Mouse (Mus musculus) limb, embryonic 15.5 days (tissue): ENCODE measurements around the gene Olfr612. TPM values are rescaled to one million over a fixed set of nuclear protein-coding genes. Genes with fewer than 3 reads are reported as not detected.
"Not testable (repeated sequence)": the region's sequence is repeated elsewhere in the genome, so short reads cannot be mapped to it uniquely, and the experiment has no call there.

Experiments
- ATAC-seq: fragments of 200-750 bp; cut with Nextera tagmentation; 2 replicates; pipeline ENCODE4 v1.8.0; 2017; ENCODE audit warnings: low read depth, moderate TSS enrichment; ENCODE audit not compliant: insufficient number of reproducible peaks, low FRiP score, low TSS enrichment
- H3K27ac ChIP-seq: fragments of 300-500 bp; sonication (generic); 2 replicates; pipeline ENCODE4 v1.5.1; 2015; ENCODE audit warnings: moderate library complexity, mild to moderate bottlenecking, inconsistent platforms
- H3K27me3 ChIP-seq: fragments of 300-500 bp; sonication (generic); 2 replicates; pipeline ENCODE4 v1.6.1; 2015; ENCODE audit warnings: inconsistent platforms
- H3K36me3 ChIP-seq: fragments of 300-500 bp; sonication (generic); 2 replicates; pipeline ENCODE4 v1.6.1; 2015; ENCODE audit warnings: inconsistent platforms
- H3K4me1 ChIP-seq: fragments of 300-500 bp; sonication (generic); 2 replicates; pipeline ENCODE4 v1.6.1; 2015; ENCODE audit warnings: inconsistent platforms
- H3K4me2 ChIP-seq: fragments of 300-500 bp; sonication (generic); 2 replicates; pipeline ENCODE4 v1.6.1; 2015; ENCODE audit warnings: mild to moderate bottlenecking, inconsistent platforms
- H3K4me3 ChIP-seq: fragments of 300-500 bp; sonication (generic); 2 replicates; pipeline ENCODE4 v1.5.1; 2015; ENCODE audit warnings: mild to moderate bottlenecking, inconsistent platforms
- H3K9ac ChIP-seq: fragments of 300-500 bp; sonication (generic); 2 replicates; pipeline ENCODE4 v1.6.1; 2015; ENCODE audit warnings: inconsistent platforms
- H3K9me3 ChIP-seq: fragments of 300-500 bp; sonication (generic); 2 replicates; pipeline ENCODE4 v1.6.1; 2016; ENCODE audit warnings: inconsistent platforms
- WGBS: fragments of 180-500 bp; shearing (Covaris S2); methylation state at CpG from one replicate; pipeline ENCODE4 v1.1.7; 2015; 5-methylcytosine and 5-hydroxymethylcytosine counted together
- microRNA-seq: library from miRNA; unstranded; fragments of <30 nt; microRNA quantifications from one replicate; pipeline ENCODE4, GENCODE M21; 2016
- polyA plus RNA-seq: library from polyadenylated mRNA; unstranded; fragments of >200 nt; fragmentation: Nextera tagmentation; extraction: Ambion mirVana; gene quantifications from 2 replicates; pipeline ENCODE4 v1.2.1, GENCODE M21; 2015

Olfr612 gene
- not detected in 2 replicates for polyA plus RNA-seq

DNA sequence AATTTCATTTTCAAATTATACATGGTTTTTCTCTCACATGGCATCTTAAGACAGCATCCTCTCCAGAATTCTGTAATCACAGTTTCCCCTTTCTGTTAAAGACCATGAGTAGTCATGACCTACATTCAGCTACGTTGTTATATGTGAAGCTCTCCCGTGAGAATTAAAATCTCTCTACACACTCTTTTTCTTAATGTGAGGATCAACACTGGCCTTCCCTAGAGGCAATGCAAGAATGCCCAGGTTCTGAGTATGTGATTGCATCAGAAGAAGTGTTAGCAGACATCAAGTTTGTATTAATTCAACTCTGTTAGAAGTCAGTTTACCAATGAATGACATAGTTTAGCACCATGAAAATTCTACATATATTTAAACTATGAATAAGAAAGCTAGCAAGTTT, at the start of gene Olfr612:
TSS of gene Olfr612 (minus strand) at position 101 of the 400 bp plus-strand sequence.
- 86% methylated on average over 2 of the region's 2 CpGs for WGBS
- not testable (repeated sequence) for H3K4me1 ChIP-seq, ATAC-seq, H3K9me3 ChIP-seq, H3K27me3 ChIP-seq, H3K27ac ChIP-seq, H3K36me3 ChIP-seq, H3K4me2 ChIP-seq, H3K4me3 ChIP-seq, H3K9ac ChIP-seq

DNA sequence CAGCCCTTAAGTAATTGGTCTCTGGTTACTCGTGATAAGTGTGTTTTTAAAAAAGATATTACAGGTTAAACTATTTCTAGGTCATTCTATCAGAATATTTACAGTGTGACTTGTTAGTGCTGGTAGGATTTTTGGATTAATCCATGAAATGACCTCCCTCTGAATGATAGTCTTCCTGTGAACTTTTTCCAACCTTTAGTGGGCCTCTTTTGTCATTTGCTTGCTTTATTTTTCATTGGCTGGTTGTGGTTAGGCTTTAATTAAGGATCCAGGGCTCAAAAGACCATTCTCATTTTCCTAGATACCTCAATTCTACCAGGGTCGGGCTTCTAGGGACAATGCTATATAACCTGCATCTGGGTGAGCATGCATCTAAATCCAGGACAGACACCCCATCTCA, 47.3 kb upstream of the Olfr612 start, which contains the start of gene Olfr618:
TSS of gene Olfr618 (plus strand) at position 301 of the 400 bp plus-strand sequence.
- Histone ChIP-seq H3K4me2 (no peak within 1 kb of the TSS), H3K9ac (no peak within 1 kb of the TSS), H3K36me3 (no peaks in the 10 kb centered on the region), H3K27me3 (no peaks in the 10 kb centered on the region), H3K27ac (no peak within 1 kb of the TSS), H3K4me3 (no peak within 1 kb of the TSS), H3K9me3 (no peaks in the 10 kb centered on the region), H3K4me1 (no peaks in the 10 kb centered on the region)
- ATAC-seq, result no peak
- 55% methylated on average over 2 of the region's 2 CpGs for WGBS

DNA sequence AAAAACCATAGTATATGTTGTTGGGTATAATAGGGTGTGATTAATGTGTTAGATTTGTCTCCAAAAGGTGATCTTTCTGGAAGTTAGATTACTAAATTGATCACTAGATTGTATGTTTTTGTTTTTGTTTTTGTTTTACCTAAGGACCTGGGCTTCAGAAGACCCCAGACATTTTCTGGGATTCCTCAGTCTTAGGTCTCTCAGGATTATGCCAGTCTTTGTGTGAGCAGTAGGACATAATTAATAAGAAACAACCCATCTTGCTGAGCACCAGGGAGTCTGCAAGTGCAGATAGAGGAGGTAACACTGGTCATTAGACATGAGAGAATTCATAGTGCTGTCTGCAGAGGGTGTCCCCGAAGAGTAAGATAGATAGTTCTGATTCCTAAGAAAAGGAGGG, 30.2 kb upstream of the Olfr612 start, which contains the start of gene Olfr617:
TSS of gene Olfr617 (plus strand) at position 301 of the 400 bp plus-strand sequence.
- Histone ChIP-seq H3K36me3 (no peaks in the 10 kb centered on the region), H3K9ac (no peak within 1 kb of the TSS), H3K4me2 (no peak within 1 kb of the TSS), H3K27me3 (no peaks in the 10 kb centered on the region), H3K27ac (no peak within 1 kb of the TSS), H3K4me1 (no peaks in the 10 kb centered on the region), H3K4me3 (no peak within 1 kb of the TSS), H3K9me3 (no peaks in the 10 kb centered on the region)
- WGBS, result 79% methylated on average over 1 of the region's 1 CpGs
- ATAC-seq, result no peak

DNA sequence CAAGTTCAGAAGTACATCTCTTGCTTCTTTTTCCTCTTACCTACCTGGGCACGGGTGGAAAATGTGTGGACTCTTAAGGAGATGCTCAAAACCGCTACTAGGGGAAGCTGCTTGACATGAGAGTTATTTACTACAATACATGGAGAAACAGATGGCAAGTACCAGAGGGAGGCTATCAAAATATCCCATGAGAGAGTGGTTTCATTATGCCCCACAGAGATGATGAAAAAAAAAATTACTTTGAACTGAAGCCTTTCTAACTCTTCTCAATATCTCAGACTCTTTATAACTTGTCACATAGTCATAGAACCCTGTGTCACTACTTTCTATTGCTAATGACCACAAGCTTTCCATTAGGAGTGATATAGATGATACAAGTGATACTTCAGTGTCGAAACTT, 26.5 kb upstream of the Olfr612 start, which contains the start of gene Olfr616:
TSS of gene Olfr616 (minus strand) at position 101 of the 400 bp plus-strand sequence.
- Histone ChIP-seq H3K27me3 (no peaks in the 10 kb centered on the region), H3K9me3 (no peaks in the 10 kb centered on the region), H3K27ac (no peak within 1 kb of the TSS), H3K4me1 (no peaks in the 10 kb centered on the region), H3K4me2 (no peak within 1 kb of the TSS), H3K36me3 (no peaks in the 10 kb centered on the region), H3K4me3 (no peak within 1 kb of the TSS), H3K9ac (no peak within 1 kb of the TSS)
- 77% methylated on average over 3 of the region's 3 CpGs for WGBS
- ATAC-seq, result no peak

DNA sequence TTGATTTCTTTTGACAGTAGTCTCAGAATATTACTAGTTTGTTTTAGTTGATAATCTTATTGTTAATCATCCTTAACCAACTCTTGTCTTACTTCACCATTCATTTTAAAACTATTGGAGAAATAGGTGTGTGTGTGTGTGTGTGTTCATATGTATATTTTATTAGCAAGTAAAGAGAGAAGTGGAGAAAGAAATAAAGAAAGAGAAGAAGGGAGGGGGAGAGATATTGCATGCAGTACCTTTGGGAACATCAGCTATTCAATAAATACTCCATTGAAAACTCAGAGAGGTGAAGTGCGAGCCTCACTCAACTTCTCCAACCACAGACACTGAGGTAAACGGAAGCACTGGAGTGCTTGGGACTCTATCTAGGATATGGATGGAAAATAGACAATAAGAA, 13.3 kb upstream of the Olfr612 start, which contains the start of gene Olfr615:
TSS of gene Olfr615 (plus strand) at position 301 of the 400 bp plus-strand sequence.
- Histone ChIP-seq H3K9me3 (no peaks in the 10 kb centered on the region), H3K36me3 (no peaks in the 10 kb centered on the region), H3K9ac (no peak within 1 kb of the TSS), H3K4me2 (no peak within 1 kb of the TSS), H3K27me3 (no peaks in the 10 kb centered on the region), H3K4me3 (no peak within 1 kb of the TSS), H3K4me1 (no peaks in the 10 kb centered on the region), H3K27ac (no peak within 1 kb of the TSS)
- no peak for ATAC-seq
- WGBS, result 85% methylated on average over 2 of the region's 2 CpGs

DNA sequence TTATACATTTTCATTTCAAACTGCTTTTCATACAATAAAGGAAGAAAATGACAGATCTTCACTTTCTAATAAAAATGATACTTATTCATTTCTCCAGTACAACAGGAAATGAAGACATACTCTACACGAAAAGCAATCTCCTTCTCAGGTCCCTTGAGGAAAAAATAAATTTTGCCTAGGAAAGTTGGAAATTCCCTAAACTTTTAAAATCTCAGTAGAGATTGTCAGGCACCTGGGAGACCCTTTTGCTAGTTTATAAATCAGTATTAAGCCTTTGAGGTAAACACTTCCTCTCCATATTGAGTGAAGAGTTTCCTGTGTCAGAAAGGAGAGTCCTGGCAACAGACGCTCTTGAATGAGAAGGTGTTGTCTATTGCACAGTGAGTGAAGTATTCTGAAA, 5.3 kb upstream of the Olfr612 start, which contains the start of gene Olfr613:
TSS of gene Olfr613 (plus strand) at position 301 of the 400 bp plus-strand sequence.
- Histone ChIP-seq H3K4me3 (no peak within 1 kb of the TSS), H3K9me3 (no peaks in the 10 kb centered on the region), H3K27ac (no peak within 1 kb of the TSS), H3K9ac (no peak within 1 kb of the TSS), H3K27me3 (no peaks in the 10 kb centered on the region), H3K36me3 (no peaks in the 10 kb centered on the region), H3K4me1 (no peaks in the 10 kb centered on the region), H3K4me2 (no peak within 1 kb of the TSS)
- WGBS, result 68% methylated on average over 2 of the region's 2 CpGs
- ATAC-seq, result no peak

DNA sequence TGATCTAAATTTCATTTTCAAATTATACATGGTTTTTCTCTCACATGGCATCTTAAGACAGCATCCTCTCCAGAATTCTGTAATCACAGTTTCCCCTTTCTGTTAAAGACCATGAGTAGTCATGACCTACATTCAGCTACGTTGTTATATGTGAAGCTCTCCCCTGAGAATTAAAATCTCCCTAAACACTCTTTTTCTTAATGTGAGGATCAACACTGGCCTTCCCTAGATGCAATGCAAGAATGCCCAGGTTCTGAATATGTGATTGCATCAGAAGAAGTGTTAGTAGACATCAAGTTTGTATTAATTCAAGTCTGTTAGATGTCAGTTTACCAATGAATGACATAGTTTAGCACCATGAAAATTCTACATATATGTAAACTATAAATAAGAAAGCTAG, 21.8 kb downstream of the Olfr612 start, which contains the start of gene Olfr611:
TSS of gene Olfr611 (minus strand) at position 101 of the 400 bp plus-strand sequence.
- 63% methylated on average over 1 of the region's 1 CpGs for WGBS

DNA sequence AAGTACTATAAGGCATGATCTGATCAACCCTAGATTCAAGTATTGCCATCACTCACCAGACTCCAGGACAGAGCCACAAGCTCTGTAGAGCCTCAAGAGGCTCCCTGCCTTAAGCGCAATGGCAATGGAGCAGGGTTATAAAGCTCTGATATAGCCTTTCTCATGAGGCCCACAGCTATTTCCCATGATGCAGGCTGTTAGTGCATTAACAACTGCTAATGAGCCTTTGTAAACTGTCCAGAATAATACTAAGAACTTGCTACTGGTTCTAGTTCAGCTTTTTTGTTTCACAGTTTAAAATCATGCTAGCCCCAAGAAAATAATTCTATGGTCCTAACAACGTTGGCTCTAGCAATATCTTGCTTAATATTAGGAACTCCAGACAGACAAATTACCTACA, 30.5 kb downstream of the Olfr612 start, which contains the start of gene Olfr610:
TSS of gene Olfr610 (minus strand) at position 101 of the 400 bp plus-strand sequence.
- Histone ChIP-seq H3K9me3 (no peaks in the 10 kb centered on the region), H3K27ac (no peak within 1 kb of the TSS), H3K36me3 (no peaks in the 10 kb centered on the region), H3K4me2 (no peak within 1 kb of the TSS), H3K27me3 (no peaks in the 10 kb centered on the region), H3K9ac (no peak within 1 kb of the TSS), H3K4me3 (no peak within 1 kb of the TSS), H3K4me1 (no peaks in the 10 kb centered on the region)
- no peak for ATAC-seq
- WGBS, result 77% methylated on average over 2 of the region's 2 CpGs

More for the DNA sequence above, 21.8 kb downstream of the Olfr612 start, which contains the start of gene Olfr611:
- not testable (repeated sequence) for H3K27me3 ChIP-seq, H3K4me2 ChIP-seq, ATAC-seq, H3K9ac ChIP-seq, H3K9me3 ChIP-seq, H3K36me3 ChIP-seq, H3K4me3 ChIP-seq, H3K4me1 ChIP-seq, H3K27ac ChIP-seq

DNA sequence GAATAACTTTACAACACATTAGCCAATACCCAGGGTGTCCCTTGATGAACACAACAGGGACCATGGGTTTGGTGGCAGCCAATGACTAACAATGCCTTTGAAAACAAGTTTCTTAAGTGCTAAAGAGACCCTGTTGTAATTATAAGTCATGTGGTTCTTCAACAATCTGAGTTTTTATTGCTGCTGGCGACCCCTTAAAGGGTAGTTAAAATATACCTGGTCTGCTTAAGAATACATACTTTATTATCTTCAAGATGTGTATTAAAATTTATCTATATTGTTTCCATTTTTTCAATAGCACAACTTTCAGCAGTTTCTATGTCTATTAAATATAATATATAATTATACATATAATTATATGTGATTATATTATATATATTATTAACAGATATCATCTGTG, 44.6 kb downstream of the Olfr612 start, which contains the start of gene Olfr609:
TSS of gene Olfr609 (minus strand) at position 101 of the 400 bp plus-strand sequence.
- no peaks in the 10 kb centered on the region for H3K4me1 ChIP-seq
- no peak within 1 kb of the TSS for H3K4me2 ChIP-seq
- no peaks in the 10 kb centered on the region for H3K36me3 ChIP-seq
- H3K27me3 ChIP-seq, result no peaks in the 10 kb centered on the region
- ATAC-seq, result no peak
- WGBS, result 43% methylated on average over 1 of the region's 1 CpGs
- no peak within 1 kb of the TSS for H3K4me3 ChIP-seq
- H3K9ac ChIP-seq, result no peak within 1 kb of the TSS
- no peaks in the 10 kb centered on the region for H3K9me3 ChIP-seq
- H3K27ac ChIP-seq, result no peak within 1 kb of the TSS

Small RNA genes within 50 kb of the gene (microRNA-seq; reads per million reads assigned to microRNA genes)
- gene Gm26506, result not detected

Other genes with a start within 250 kb of the Olfr612 start
- gene Olfr596, start 237.1 kb downstream of the Olfr612 start, polyA plus RNA-seq, result not detected in 2 replicates
- not detected in 2 replicates for gene Olfr597, start 226.4 kb downstream of the Olfr612 start, polyA plus RNA-seq
- not detected in 2 replicates for gene Olfr598, start 219.1 kb downstream of the Olfr612 start, polyA plus RNA-seq
- gene Olfr599, start 206.8 kb downstream of the Olfr612 start, polyA plus RNA-seq, result not detected in 2 replicates
- not detected in 2 replicates for gene Olfr600, start 193.0 kb downstream of the Olfr612 start, polyA plus RNA-seq
- not detected in 2 replicates for gene Olfr601, start 180.1 kb downstream of the Olfr612 start, polyA plus RNA-seq
- gene Olfr603, start 156.5 kb downstream of the Olfr612 start, polyA plus RNA-seq, result not detected in 2 replicates
- gene Usp17lc, start 127.6 kb downstream of the Olfr612 start, polyA plus RNA-seq, result not detected in 2 replicates
- not detected in 2 replicates for gene Olfr605, start 97.3 kb downstream of the Olfr612 start, polyA plus RNA-seq
- gene Olfr606, start 93.7 kb downstream of the Olfr612 start, polyA plus RNA-seq, result not detected in 2 replicates
- gene Olfr607, start 78.6 kb downstream of the Olfr612 start, polyA plus RNA-seq, result not detected in 2 replicates
- gene Olfr608, start 72.8 kb downstream of the Olfr612 start, polyA plus RNA-seq, result not detected in 2 replicates
- gene Olfr609, start 44.7 kb downstream of the Olfr612 start, polyA plus RNA-seq, result not detected in 2 replicates
- gene Olfr610, start 30.6 kb downstream of the Olfr612 start, polyA plus RNA-seq, result not detected in 2 replicates
- not detected in 2 replicates for gene Olfr611, start 21.9 kb downstream of the Olfr612 start, polyA plus RNA-seq
- gene Olfr613, start 5.4 kb upstream of the Olfr612 start, polyA plus RNA-seq, result not detected in 2 replicates
- not detected in 2 replicates for gene Olfr615, start 13.4 kb upstream of the Olfr612 start, polyA plus RNA-seq
- gene Olfr616, start 26.4 kb upstream of the Olfr612 start, polyA plus RNA-seq, result not detected in 2 replicates
- gene Olfr617, start 30.3 kb upstream of the Olfr612 start, polyA plus RNA-seq, result not detected in 2 replicates
- 0.04 TPM in 1 of 2 replicates, not detected in the other for gene Olfr618, start 47.4 kb upstream of the Olfr612 start, polyA plus RNA-seq
- not detected in 2 replicates for gene Olfr619, start 57.9 kb upstream of the Olfr612 start, polyA plus RNA-seq
- not detected in 2 replicates for gene Olfr620, start 69.8 kb upstream of the Olfr612 start, polyA plus RNA-seq
- gene Olfr622, start 100.0 kb upstream of the Olfr612 start, polyA plus RNA-seq, result not detected in 2 replicates
- not detected in 2 replicates for gene Olfr623, start 121.0 kb upstream of the Olfr612 start, polyA plus RNA-seq
- gene Olfr624, start 128.5 kb upstream of the Olfr612 start, polyA plus RNA-seq, result 0.02 and 0.03 TPM in 2 replicates
- not detected in 2 replicates for gene Olfr625-ps1, start 140.0 kb upstream of the Olfr612 start, polyA plus RNA-seq
- gene Olfr243, start 172.0 kb upstream of the Olfr612 start, polyA plus RNA-seq, result not detected in 2 replicates
- gene Olfr628, start 187.7 kb upstream of the Olfr612 start, polyA plus RNA-seq, result not detected in 2 replicates
- gene Olfr629, start 202.2 kb upstream of the Olfr612 start, polyA plus RNA-seq, result not detected in 2 replicates
- not detected in 2 replicates for gene Olfr630, start 214.6 kb upstream of the Olfr612 start, polyA plus RNA-seq
- gene Olfr69, start 228.9 kb upstream of the Olfr612 start, polyA plus RNA-seq, result not detected in 2 replicates
- not detected in 2 replicates for gene Olfr68, start 237.0 kb upstream of the Olfr612 start, polyA plus RNA-seq
- gene Olfr67, start 249.1 kb upstream of the Olfr612 start, polyA plus RNA-seq, result not detected in 2 replicates